Mouse (Mus musculus): ENCODE measurements at regions not wholly inside any gene's neighbourhood (a gene's known extent, or its start where the extent isn't known, plus 50 kb on each side); places are given as distances from the start of the nearest gene placed in this dataset.

- TF ChIP-seq CTCF (IDR thresholded peaks at IDR 0.05 in 2 of 3, conservative IDR thresholded peaks at IDR 0.05 in 1 of 3; ENCODE audit: control insufficient read depth in 1 of 3, insufficient read depth in 1 of 3, low read depth in 2 of 3, low read length in 3 of 3, poor library complexity in 1 of 3, severe bottlenecking in 1 of 3) = no peak
- no peak for TF ChIP-seq ZMIZ1 (IDR thresholded peaks at IDR 0.05; ENCODE audit: low read depth, low read length)
Observed at GRCm38 (mm10) chr6:51766482-51766881, 242.8 kb downstream of the Snx10 start.
